Mouse (Mus musculus) forebrain, embryonic 14.5 days (tissue): ENCODE results near the gene 2410004B18Rik. TPM values are rescaled to one million over a fixed set of nuclear protein-coding genes. Genes with fewer than 3 reads are reported as not detected.

Experiments
- ATAC-seq: fragments of 200-750 bp; cut with Nextera tagmentation; 2 replicates; pipeline ENCODE4 v1.8.0; 2017; ENCODE audit warnings: mild to moderate bottlenecking, moderate library complexity
- DNase-seq: peaks from one replicate; pipeline ENCODE4 v3.0.0-alpha.2; 2015; ENCODE audit warnings: low spot score
- H3K27ac ChIP-seq: fragments of 300-500 bp; sonication (generic); 2 replicates; pipeline ENCODE4 v1.5.1; 2014; ENCODE audit warnings: low read depth, mild to moderate bottlenecking, control low read depth, low read length, moderate library complexity
- H3K27me3 ChIP-seq: fragments of 300-500 bp; sonication (generic); replicated peaks from 2 replicates; pipeline ENCODE4 v1.6.1; 2014; ENCODE audit warnings: low read length, control low read depth, mixed read lengths; ENCODE audit not compliant: control insufficient read depth, insufficient read depth
- H3K36me3 ChIP-seq: fragments of 300-500 bp; sonication (generic); 2 replicates; pipeline ENCODE4 v1.6.1; 2014; ENCODE audit warnings: low read length, control low read depth; ENCODE audit not compliant: control insufficient read depth, insufficient read depth
- H3K4me1 ChIP-seq: fragments of 300-500 bp; sonication (generic); 2 replicates; pipeline ENCODE4 v1.6.1; 2014; ENCODE audit warnings: antibody characterized with exemption, low read length, control low read depth; ENCODE audit not compliant: control insufficient read depth, insufficient read depth
- H3K4me2 ChIP-seq: fragments of 300-500 bp; sonication (generic); 2 replicates; pipeline ENCODE4 v1.6.1; 2014; ENCODE audit warnings: mild to moderate bottlenecking, control low read depth, low read length
- H3K4me3 ChIP-seq: fragments of 300-500 bp; sonication (generic); 2 replicates; pipeline ENCODE4 v1.5.1; 2014; ENCODE audit warnings: low read depth, low read length, control low read depth
- H3K9ac ChIP-seq: fragments of 300-500 bp; sonication (generic); 2 replicates; pipeline ENCODE4 v1.6.1; 2014; ENCODE audit warnings: mild to moderate bottlenecking, low read length, control low read depth, moderate library complexity
- H3K9me3 ChIP-seq: fragments of 300-500 bp; sonication (generic); replicated peaks from 2 replicates; pipeline ENCODE4 v1.6.1; 2016; ENCODE audit warnings: low read length, control low read depth, mixed read lengths; ENCODE audit not compliant: control insufficient read depth
- WGBS: fragments of 180-500 bp; shearing (Covaris S2); extraction: QIAGEN DNeasy Blood & Tissue Kit; methylation state at CpG from one replicate; pipeline ENCODE4 v1.1.7; 2014; 5-methylcytosine and 5-hydroxymethylcytosine counted together
- polyA plus RNA-seq: library from polyadenylated mRNA; unstranded; fragments of >200 nt; fragmentation: Nextera tagmentation; extraction: Ambion mirVana; gene quantifications from 2 replicates; pipeline ENCODE4 v1.2.1, GENCODE M21; 2014

2410004B18Rik gene
- polyA plus RNA-seq, 1 experiment from 2014 or later = 76.4 TPM

GRCm38 (mm10) chr3:145922971-145923370, 14.8 kb upstream of the 2410004B18Rik start:
- Histone ChIP-seq H3K4me3 (no peak overlapping the region), H3K36me3 (peaks cover 3% of the 10 kb centered on the region; the same call in 1 of the 2 replicates), H3K27me3 (no peaks in the 10 kb centered on the region), H3K4me2 (no peak overlapping the region), H3K27ac (no peak overlapping the region), H3K4me1 (peaks cover 9% of the 10 kb centered on the region), H3K9me3 (no peaks in the 10 kb centered on the region), H3K9ac (no peak overlapping the region)
- no peak for ATAC-seq
- 79% methylated on average over 3 of the region's 3 CpGs for WGBS
- no peak for DNase-seq

GRCm38 (mm10) chr3:145923874-145924577, 13.8 kb upstream of the 2410004B18Rik start:
- Histone ChIP-seq H3K9ac (peak overlapping the region; percentile 82), H3K4me1 (peaks cover 9% of the 10 kb centered on the region), H3K9me3 (no peaks in the 10 kb centered on the region), H3K27ac (peak overlapping the region; percentile 90), H3K36me3 (peaks cover 6% of the 10 kb centered on the region), H3K4me3 (peak overlapping the region; percentile 80), H3K4me2 (peak overlapping the region; percentile 74), H3K27me3 (no peaks in the 10 kb centered on the region)
- WGBS = under 1% methylated on average over 56 of the region's 58 CpGs
- ATAC-seq = peak; percentile 100
- peak; percentile 100 for DNase-seq

- ATAC-seq = peak; percentile 17
These were observed 13.0 kb upstream of the 2410004B18Rik start for GRCm38 (mm10) chr3:145924649-145925337.

GRCm38 (mm10) chr3:145925506-145925905, 12.3 kb upstream of the 2410004B18Rik start:
- Histone ChIP-seq H3K4me3 (peak overlapping the region; percentile 80), H3K27ac (no peak overlapping the region), H3K27me3 (no peaks in the 10 kb centered on the region), H3K4me1 (peaks cover 9% of the 10 kb centered on the region), H3K9ac (peak overlapping the region; percentile 82; the same call in 1 of the 2 replicates), H3K4me2 (peak overlapping the region; percentile 74), H3K36me3 (peaks cover 8% of the 10 kb centered on the region), H3K9me3 (no peaks in the 10 kb centered on the region)
- DNase-seq (no peak), ATAC-seq (no peak)
- 76% methylated on average over 5 of the region's 5 CpGs for WGBS

More at GRCm38 (mm10) chr3:145924649-145925337, 13.0 kb upstream of the 2410004B18Rik start:
- Histone ChIP-seq H3K27ac (peak overlapping the region; percentile 90), H3K27me3 (no peaks in the 10 kb centered on the region), H3K4me2 (peak overlapping the region; percentile 74), H3K4me3 (peak overlapping the region; percentile 80), H3K9ac (peak overlapping the region; percentile 82), H3K9me3 (no peaks in the 10 kb centered on the region), H3K36me3 (peaks cover 6% of the 10 kb centered on the region), H3K4me1 (peaks cover 9% of the 10 kb centered on the region)
- peak; percentile 56 for DNase-seq
- WGBS = 5% methylated on average over 39 of the region's 39 CpGs

DNA sequence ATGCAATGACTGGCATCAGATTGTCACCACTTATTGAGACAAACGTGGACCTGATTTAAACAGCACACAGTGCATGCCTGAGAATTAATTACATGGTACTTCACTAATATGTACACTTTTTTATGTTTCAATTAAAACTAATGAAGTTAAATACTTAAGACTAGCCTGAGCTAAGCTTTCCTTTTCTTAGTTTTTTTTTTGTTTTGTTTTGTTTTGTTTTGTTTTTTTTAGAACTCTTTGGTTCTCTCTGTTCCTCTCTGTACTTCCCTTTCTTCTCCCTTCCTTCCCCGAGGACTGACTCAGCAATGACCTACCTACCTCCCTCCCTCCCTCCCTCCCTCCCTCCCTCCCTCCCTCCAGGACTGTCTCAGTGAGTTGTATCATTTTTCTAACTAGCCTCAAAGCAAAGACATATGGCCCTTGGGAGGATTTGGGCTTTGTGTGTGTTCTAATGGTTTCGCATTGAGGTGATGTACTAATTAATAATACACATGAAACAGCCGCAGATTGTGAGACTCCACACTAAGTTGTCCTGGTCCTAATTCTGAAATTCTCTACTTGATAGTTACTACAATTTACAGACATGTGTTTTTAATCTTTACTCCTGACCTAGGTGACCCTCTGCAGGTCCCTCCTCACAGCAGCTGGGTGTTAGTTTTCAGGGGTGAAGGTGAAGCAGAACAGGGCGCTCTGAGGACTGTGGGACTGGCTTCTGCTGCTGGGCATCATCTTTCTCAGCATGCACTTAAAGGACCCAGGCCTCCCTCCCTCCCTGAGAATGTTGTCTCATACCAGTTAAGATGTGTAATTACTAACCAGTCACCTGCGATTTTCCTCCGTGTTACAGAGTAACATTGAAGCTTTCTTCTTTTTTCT, 8.1 kb upstream of the 2410004B18Rik start:
- ATAC-seq (no peak), DNase-seq (no peak)
- no peaks in the 10 kb centered on the region for H3K9me3 ChIP-seq
- H3K4me3 ChIP-seq = no peak overlapping the region
- WGBS = 82% methylated on average over 7 of the region's 7 CpGs
- H3K36me3 ChIP-seq = peaks cover 41% of the 10 kb centered on the region
- no peak overlapping the region for H3K9ac ChIP-seq
- H3K27me3 ChIP-seq = no peaks in the 10 kb centered on the region
- no peak overlapping the region for H3K27ac ChIP-seq
- H3K4me1 ChIP-seq = peaks cover 9% of the 10 kb centered on the region
- no peak overlapping the region for H3K4me2 ChIP-seq

- no peak overlapping the region for H3K27ac ChIP-seq
- no peak overlapping the region for H3K4me3 ChIP-seq
- DNase-seq = no peak
- H3K4me2 ChIP-seq = no peak overlapping the region
- peaks cover 2% of the 10 kb centered on the region; the same call in 1 of the 2 replicates for H3K4me1 ChIP-seq
- no peaks in the 10 kb centered on the region for H3K9me3 ChIP-seq
- no peak for ATAC-seq
- WGBS = 89% methylated on average over 9 of the region's 9 CpGs
- H3K36me3 ChIP-seq = peaks cover 36% of the 10 kb centered on the region
- no peak overlapping the region for H3K9ac ChIP-seq
- H3K27me3 ChIP-seq = no peaks in the 10 kb centered on the region
These were observed 4.0 kb upstream of the 2410004B18Rik start for GRCm38 (mm10) chr3:145933845-145934244.

DNA sequence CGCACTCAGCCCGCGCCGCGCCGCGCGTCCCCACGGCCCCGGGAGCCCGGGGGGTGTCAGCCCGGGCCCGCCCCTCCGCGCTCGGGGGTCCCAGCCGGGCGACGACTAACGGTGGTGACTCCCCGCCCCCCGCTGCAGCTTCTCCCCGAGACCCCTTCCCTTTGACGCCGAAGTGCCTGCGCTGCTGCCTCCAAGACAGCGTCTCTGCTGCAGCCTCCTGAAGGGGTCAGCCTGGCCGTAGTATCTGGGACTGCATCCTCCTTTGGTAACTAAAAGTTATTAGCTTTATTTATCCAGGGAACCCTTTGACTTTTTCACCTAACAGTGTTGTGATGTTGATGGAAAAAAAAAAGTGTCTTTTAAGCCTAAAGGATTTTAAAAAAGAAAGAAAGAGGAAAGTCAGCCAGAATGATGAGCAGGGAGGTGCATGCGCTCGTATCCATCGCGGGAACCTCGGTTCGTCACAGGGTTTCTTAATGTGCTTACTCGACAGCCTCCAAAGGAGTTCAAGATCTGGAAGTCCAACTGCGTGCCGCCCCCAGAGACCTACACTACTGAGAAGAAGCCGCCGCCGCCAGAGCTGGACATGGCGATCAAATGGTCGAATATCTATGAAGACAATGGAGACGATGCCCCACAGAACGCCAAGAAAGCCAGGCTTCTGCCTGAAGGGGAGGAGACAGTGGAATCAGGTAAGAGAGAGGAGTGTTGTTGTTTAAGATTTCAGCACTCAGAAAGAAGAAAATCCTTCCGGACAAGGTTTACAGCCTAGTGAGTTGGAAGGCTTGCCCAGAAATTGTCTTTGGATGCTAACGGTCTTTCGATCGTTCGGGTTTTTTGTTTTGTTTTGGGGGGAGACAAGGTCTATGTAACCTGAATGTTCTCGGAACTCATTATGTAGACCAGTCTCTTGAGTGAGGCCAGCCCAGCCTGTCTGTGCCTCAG, 863 bp downstream of the 2410004B18Rik start:
- WGBS = 25% methylated on average over 40 of the region's 50 CpGs
- DNase-seq = peak; percentile 25
- Histone ChIP-seq H3K4me1 (peaks cover 10% of the 10 kb centered on the region), H3K27me3 (no peaks in the 10 kb centered on the region), H3K27ac (peak overlapping the region; percentile 58; the same call in 1 of the 2 replicates), H3K9me3 (no peaks in the 10 kb centered on the region), H3K4me3 (peak overlapping the region; percentile 98), H3K4me2 (peak overlapping the region; percentile 67), H3K36me3 (peaks cover 37% of the 10 kb centered on the region), H3K9ac (peak overlapping the region; percentile 93)
- peak; percentile 25; the same call in 1 of the 2 replicates for ATAC-seq

DNA sequence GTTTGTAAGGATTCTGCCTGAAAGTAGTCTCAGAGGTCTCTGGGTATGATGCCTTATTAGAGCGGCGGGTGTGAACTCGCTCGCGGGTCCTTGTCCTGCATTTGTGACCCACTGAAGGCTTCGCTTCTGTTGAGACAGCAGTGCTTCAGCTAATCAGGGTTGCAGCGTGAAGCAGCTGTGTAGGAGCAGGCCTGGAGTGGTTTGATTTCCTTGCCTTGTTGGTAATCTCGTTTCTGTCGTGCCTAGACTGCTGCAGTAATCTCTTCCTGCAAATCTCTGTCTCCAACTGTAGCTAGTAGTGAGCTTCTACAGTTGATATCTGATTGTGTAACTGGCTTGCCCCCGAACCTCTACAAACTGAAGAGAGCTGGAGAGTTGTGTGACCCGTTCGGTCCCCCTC, 1.6 kb downstream of the 2410004B18Rik start:
- Histone ChIP-seq H3K4me3 (peak overlapping the region; percentile 98; the same call in 1 of the 2 replicates), H3K27me3 (no peaks in the 10 kb centered on the region), H3K9me3 (no peaks in the 10 kb centered on the region), H3K27ac (no peak overlapping the region), H3K4me2 (peak overlapping the region; percentile 67), H3K9ac (peak overlapping the region; percentile 93; the same call in 1 of the 2 replicates), H3K36me3 (peaks cover 42% of the 10 kb centered on the region), H3K4me1 (peaks cover 10% of the 10 kb centered on the region)
- WGBS = 86% methylated on average over 12 of the region's 12 CpGs
- DNase-seq (no peak), ATAC-seq (no peak)
